Mouse (Mus musculus) E14TG2a.4 (cell line): ENCODE results near the gene Gm48552.

Experiments
- CTCF ChIP-seq: conservative IDR thresholded peaks from 2 replicates; pipeline ENCODE4 v1.5.1; 2014; ENCODE audit warnings: low read length
- POU5F1 ChIP-seq: IDR thresholded peaks from 2 replicates; pipeline ENCODE4 v1.6.1; 2014; ENCODE audit warnings: low read length, borderline replicate concordance

DNA sequence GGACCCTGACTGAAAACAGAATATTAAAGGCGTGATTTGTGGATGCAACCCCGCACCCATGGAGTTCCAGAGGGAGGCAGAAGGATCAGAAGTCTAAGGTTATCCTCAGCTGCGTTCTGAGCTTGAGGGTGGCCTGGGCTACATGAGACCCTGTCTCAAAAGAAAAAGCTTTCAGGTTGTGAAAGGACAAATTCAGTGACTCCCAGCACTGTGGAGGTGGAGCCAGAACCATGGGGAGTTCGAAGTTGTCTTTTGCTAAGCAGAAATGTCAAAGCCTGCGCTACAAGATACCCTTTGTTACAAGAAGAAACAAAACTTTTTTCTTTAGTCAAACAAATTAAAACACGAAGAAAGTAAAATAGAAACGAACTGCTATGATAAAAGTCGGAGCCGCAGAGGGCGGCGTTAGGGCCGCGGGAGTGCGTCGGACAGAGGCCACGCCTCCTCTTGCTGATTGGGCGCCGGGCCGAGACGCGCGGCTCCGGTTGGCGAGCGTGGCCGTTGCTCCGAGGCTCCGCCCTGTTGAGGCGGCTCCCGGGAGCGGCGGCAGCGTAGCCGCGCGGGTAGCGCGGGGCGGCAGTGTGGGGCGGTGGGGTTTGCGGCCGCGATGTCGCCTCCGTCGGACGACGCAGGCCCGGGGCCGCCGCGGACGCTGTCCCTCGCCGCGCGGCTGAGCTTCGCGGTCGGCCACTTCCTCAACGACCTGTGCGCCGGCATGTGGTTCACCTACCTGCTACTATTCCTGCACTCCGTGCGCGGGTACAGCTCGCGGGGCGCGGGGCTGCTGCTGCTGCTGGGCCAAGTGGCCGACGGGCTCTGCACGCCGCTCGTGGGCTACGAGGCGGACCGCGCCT lies 31.6 kb upstream of the Gm48552 start, which contains the start of gene Mfsd12:
- no peak for TF ChIP-seq CTCF
- TF ChIP-seq POU5F1 = no peak
